Mouse (Mus musculus) layer of hippocampus, adult 9-10 months (tissue): ENCODE data around the gene Nudt10.
"Not testable (repeated sequence)": the region's sequence is repeated elsewhere in the genome, so short reads cannot be mapped to it uniquely, and the experiment has no call there.

ENCODE experiments used
- DNase-seq: peaks from one replicate; pipeline ENCODE4 v3.0.0; 2022; ENCODE audit warnings: low spot score

The Nudt10 gene

GRCm38 (mm10) chrX:6172823-6173640 is at the start of gene Nudt10:
Gene Nudt10 (minus strand): TSS chrX:6173015.
- not testable (repeated sequence) for DNase-seq

- not testable (repeated sequence) for DNase-seq
Observed at GRCm38 (mm10) chrX:6172136-6172822, 536 bp downstream of the Nudt10 start.

- no peak for DNase-seq
Observed at GRCm38 (mm10) chrX:6171718-6172117, 1.1 kb downstream of the Nudt10 start.
